In genomic region chr10:5841369-5841768, GRCm38 (mm10) we compare ENCODE assay signal across 8 mouse cellular contexts. TPM values are rescaled to one million over a fixed set of nuclear protein-coding genes. Genes with fewer than 3 reads are reported as not detected.
DNase-seq lines count a peak whose midpoint lies in the region; ATAC-seq and TF ChIP-seq lines count a peak whose summit lies in the region.

No protein-coding gene starts in this region.

- no peak for ATAC-seq in forebrain, postnatal 0 days
- no peak for ATAC-seq in forebrain, embryonic 15.5 days (replicated peaks)
- no peak for ATAC-seq in midbrain, embryonic 14.5 days (ENCODE audit: low FRiP score, low TSS enrichment)
- no peak for ATAC-seq in midbrain, embryonic 13.5 days
- ATAC-seq in erythroblast, adult 5-6 weeks (replicated peaks; ENCODE audit: low FRiP score, poor library complexity, severe bottlenecking) = peak; percentile 75
- ATAC-seq in liver, embryonic 14.5 days (ENCODE audit: insufficient read depth) = no peak

- WGBS in forebrain, postnatal 0 days = 89% methylated on average over 4 of the region's 4 CpGs
- WGBS in forebrain, embryonic 15.5 days = 83% methylated on average over 4 of the region's 4 CpGs
- WGBS in midbrain, embryonic 14.5 days = 86% methylated on average over 4 of the region's 4 CpGs
- WGBS in midbrain, embryonic 13.5 days = 87% methylated on average over 4 of the region's 4 CpGs
- WGBS in liver, embryonic 14.5 days (ENCODE audit: insufficient replicate concordance) = 59% methylated on average over 4 of the region's 4 CpGs

- peak; percentile 62 for TF ChIP-seq CTCF in forebrain, postnatal 0 days (IDR thresholded peaks at IDR 0.05; ENCODE audit: low read depth)
- peak; percentile 66 for TF ChIP-seq CTCF in liver, embryonic 14.5 days (IDR thresholded peaks at IDR 0.05; ENCODE audit: low read depth)

- DNase-seq in forebrain, postnatal 0 days = peak; percentile 53
- DNase-seq in midbrain, embryonic 14.5 days = peak; percentile 79
- DNase-seq in adrenal gland, adult 18-20 months (ENCODE audit: low spot score in 2 of 2) = peak; percentile 13 to 37
- peak in 1 of 3 experiments; percentile 34 for DNase-seq in liver, embryonic 14.5 days (ENCODE audit: low read depth in 3 of 3, low spot score in 3 of 3)
- peak; percentile 44 to 77 for DNase-seq in spleen, postnatal 10 days (ENCODE audit: low spot score in 2 of 2)

- H3K4me3 ChIP-seq in forebrain, postnatal 0 days (ENCODE audit: low read depth, low read length) = no peak overlapping the region
- no peak overlapping the region for H3K4me3 ChIP-seq in forebrain, embryonic 15.5 days
- no peak overlapping the region for H3K4me3 ChIP-seq in midbrain, embryonic 14.5 days (replicated peaks; ENCODE audit: low read depth, low read length)
- H3K4me3 ChIP-seq in midbrain, embryonic 13.5 days (replicated peaks) = no peak overlapping the region
- no peak overlapping the region for H3K4me3 ChIP-seq in liver, embryonic 14.5 days (ENCODE audit: insufficient read depth in 1 of 2, low read depth in 2 of 2, low read length in 2 of 2)

- TF ChIP-seq EP300 in liver, embryonic 14.5 days (IDR thresholded peaks at IDR 0.05; ENCODE audit: low read depth) = no peak

- H3K27ac ChIP-seq in forebrain, postnatal 0 days (ENCODE audit: low read depth, low read length) = no peak overlapping the region
- H3K27ac ChIP-seq in forebrain, embryonic 15.5 days (replicated peaks) = no peak overlapping the region
- no peak overlapping the region for H3K27ac ChIP-seq in midbrain, embryonic 14.5 days (replicated peaks; ENCODE audit: low read depth, low read length)
- H3K27ac ChIP-seq in midbrain, embryonic 13.5 days = no peak overlapping the region
- no peak overlapping the region for H3K27ac ChIP-seq in liver, embryonic 14.5 days

- no peak overlapping the region for H3K4me2 ChIP-seq in forebrain, postnatal 0 days (ENCODE audit: low read depth)
- no peak overlapping the region for H3K4me2 ChIP-seq in forebrain, embryonic 15.5 days (replicated peaks)
- no peak overlapping the region for H3K4me2 ChIP-seq in midbrain, embryonic 14.5 days (ENCODE audit: low read length)
- no peak overlapping the region for H3K4me2 ChIP-seq in midbrain, embryonic 13.5 days (replicated peaks)
- no peak overlapping the region for H3K4me2 ChIP-seq in liver, embryonic 14.5 days (ENCODE audit: low read depth)

- H3K27me3 ChIP-seq in forebrain, postnatal 0 days (ENCODE audit: insufficient read depth, low read length) = no peaks in the 10 kb centered on the region
- H3K27me3 ChIP-seq in forebrain, embryonic 15.5 days = no peaks in the 10 kb centered on the region
- no peaks in the 10 kb centered on the region for H3K27me3 ChIP-seq in midbrain, embryonic 14.5 days (ENCODE audit: control insufficient read depth, insufficient read depth, low read length)
- no peaks in the 10 kb centered on the region for H3K27me3 ChIP-seq in midbrain, embryonic 13.5 days
- no peaks in the 10 kb centered on the region for H3K27me3 ChIP-seq in liver, embryonic 14.5 days (ENCODE audit: control insufficient read depth, insufficient read depth, low read length)

- no peaks in the 10 kb centered on the region for H3K4me1 ChIP-seq in forebrain, postnatal 0 days (ENCODE audit: insufficient read depth)
- H3K4me1 ChIP-seq in forebrain, embryonic 15.5 days = no peaks in the 10 kb centered on the region
- no peaks in the 10 kb centered on the region for H3K4me1 ChIP-seq in midbrain, embryonic 14.5 days (ENCODE audit: control insufficient read depth, insufficient read depth, low read length)
- H3K4me1 ChIP-seq in midbrain, embryonic 13.5 days (replicated peaks) = no peaks in the 10 kb centered on the region
- H3K4me1 ChIP-seq in liver, embryonic 14.5 days (replicated peaks; ENCODE audit: control insufficient read depth in 2 of 2, insufficient read depth in 2 of 2, low read length in 1 of 2) = no peaks in the 10 kb centered on the region

- H3K9me3 ChIP-seq in forebrain, postnatal 0 days (ENCODE audit: low read length) = no peaks in the 10 kb centered on the region
- no peaks in the 10 kb centered on the region for H3K9me3 ChIP-seq in forebrain, embryonic 15.5 days
- no peaks in the 10 kb centered on the region for H3K9me3 ChIP-seq in midbrain, embryonic 14.5 days (ENCODE audit: control insufficient read depth, low read length)
- no peaks in the 10 kb centered on the region for H3K9me3 ChIP-seq in midbrain, embryonic 13.5 days
- no peaks in the 10 kb centered on the region for H3K9me3 ChIP-seq in liver, embryonic 14.5 days (ENCODE audit: control insufficient read depth, low read length)

- H3K9ac ChIP-seq in forebrain, postnatal 0 days = no peak overlapping the region
- H3K9ac ChIP-seq in forebrain, embryonic 15.5 days (replicated peaks) = no peak overlapping the region
- no peak overlapping the region for H3K9ac ChIP-seq in midbrain, embryonic 14.5 days (replicated peaks; ENCODE audit: low read length)
- H3K9ac ChIP-seq in midbrain, embryonic 13.5 days (replicated peaks) = no peak overlapping the region
- no peak overlapping the region for H3K9ac ChIP-seq in liver, embryonic 14.5 days (replicated peaks)

- H3K36me3 ChIP-seq in forebrain, postnatal 0 days (ENCODE audit: insufficient read depth) = peaks cover 10% of the 10 kb centered on the region; the same call in 1 of the 2 replicates
- H3K36me3 ChIP-seq in forebrain, embryonic 15.5 days = no peaks in the 10 kb centered on the region
- H3K36me3 ChIP-seq in midbrain, embryonic 14.5 days (ENCODE audit: control insufficient read depth, insufficient read depth, low read length) = peaks cover 7% of the 10 kb centered on the region; the same call in 1 of the 2 replicates
- peaks cover 16% of the 10 kb centered on the region; the same call in 1 of the 2 replicates for H3K36me3 ChIP-seq in midbrain, embryonic 13.5 days
- H3K36me3 ChIP-seq in liver, embryonic 14.5 days (replicated peaks; ENCODE audit: control insufficient read depth, insufficient read depth, low read depth) = no peaks in the 10 kb centered on the region

RNA-seq across cellular contexts. Expression of gene Mtrf1l, which starts 17.7 kb away (rescaled TPM):
- 11.5 and 13.4 TPM in 2 replicates for total RNA-seq in forebrain, postnatal 0 days (2014; rRNA removed)
- polyA plus RNA-seq in forebrain, postnatal 0 days (2015; fragmentation: Nextera tagmentation; extraction: Ambion mirVana) = 6.6 TPM in 2 replicates
- polyA plus RNA-seq in forebrain, embryonic 15.5 days (2015; fragmentation: Nextera tagmentation; extraction: Ambion mirVana) = 11.4 and 12.7 TPM in 2 replicates
- 10.2 and 13.4 TPM in 2 replicates for polyA plus RNA-seq in midbrain, embryonic 14.5 days (2014; fragmentation: Nextera tagmentation; extraction: Ambion mirVana)
- 12.0 and 12.2 TPM in 2 replicates for polyA plus RNA-seq in midbrain, embryonic 13.5 days (2015; fragmentation: Nextera tagmentation; extraction: Ambion mirVana)
- 10 to 100 TPM; 10.8 to 12.3 TPM for total RNA-seq in adrenal gland, adult 18-20 months (2021)
- 1.7 and 20.2 TPM in 2 replicates for total RNA-seq in erythroblast, adult 5-6 weeks (2015; ENCODE audit: low replicate concordance)
- total RNA-seq in erythroblast, adult 5-6 weeks (2017; ENCODE audit: low replicate concordance) = 8.6 and 19.3 TPM in 2 replicates
- 1.1 and 2.6 TPM in 2 replicates for polyA plus RNA-seq in liver, embryonic 14.5 days (2012; rRNA removed)
- 5.3 and 7.2 TPM in 2 replicates for polyA plus RNA-seq in liver, embryonic 14.5 days (2014; fragmentation: Nextera tagmentation; extraction: Ambion mirVana)

RNA-seq across cellular contexts. Expression of gene Fbxo5, which starts 36.0 kb away (rescaled TPM):
- 3.7 and 7.8 TPM in 2 replicates for total RNA-seq in forebrain, postnatal 0 days (2014; rRNA removed)
- 6.2 and 8.9 TPM in 2 replicates for polyA plus RNA-seq in forebrain, postnatal 0 days (2015; fragmentation: Nextera tagmentation; extraction: Ambion mirVana)
- polyA plus RNA-seq in forebrain, embryonic 15.5 days (2015; fragmentation: Nextera tagmentation; extraction: Ambion mirVana) = 36.2 and 39.2 TPM in 2 replicates
- polyA plus RNA-seq in midbrain, embryonic 14.5 days (2014; fragmentation: Nextera tagmentation; extraction: Ambion mirVana) = 10.5 and 14.7 TPM in 2 replicates
- polyA plus RNA-seq in midbrain, embryonic 13.5 days (2015; fragmentation: Nextera tagmentation; extraction: Ambion mirVana) = 30.6 and 32.1 TPM in 2 replicates
- total RNA-seq in adrenal gland, adult 18-20 months (2021) = 1 to 10 TPM; 1.8 to 1.9 TPM
- total RNA-seq in erythroblast, adult 5-6 weeks (2015; ENCODE audit: low replicate concordance) = 36.2 and 37.9 TPM in 2 replicates
- 23.9 and 53.4 TPM in 2 replicates for total RNA-seq in erythroblast, adult 5-6 weeks (2017; ENCODE audit: low replicate concordance)
- 22.7 and 40.2 TPM in 2 replicates for polyA plus RNA-seq in liver, embryonic 14.5 days (2012; rRNA removed)
- polyA plus RNA-seq in liver, embryonic 14.5 days (2014; fragmentation: Nextera tagmentation; extraction: Ambion mirVana) = 90.4 and 94.5 TPM in 2 replicates
